Mouse (Mus musculus) retina, adult 2 months (tissue): ENCODE data around the gene AI413582.

Experiments
- DNase-seq: peaks from one replicate; pipeline ENCODE4 v3.0.0-alpha.2; 2012; ENCODE audit warnings: low read depth, low spot score

Gene AI413582

GRCm38 (mm10) chr17:27579816-27580215 is 14.3 kb upstream of the AI413582 start:
- no peak for DNase-seq

- DNase-seq, result no peak
Observed at GRCm38 (mm10) chr17:27578487-27578886, 12.9 kb upstream of the AI413582 start.

GRCm38 (mm10) chr17:27577468-27577867 is 11.9 kb upstream of the AI413582 start:
- DNase-seq, result no peak

DNA sequence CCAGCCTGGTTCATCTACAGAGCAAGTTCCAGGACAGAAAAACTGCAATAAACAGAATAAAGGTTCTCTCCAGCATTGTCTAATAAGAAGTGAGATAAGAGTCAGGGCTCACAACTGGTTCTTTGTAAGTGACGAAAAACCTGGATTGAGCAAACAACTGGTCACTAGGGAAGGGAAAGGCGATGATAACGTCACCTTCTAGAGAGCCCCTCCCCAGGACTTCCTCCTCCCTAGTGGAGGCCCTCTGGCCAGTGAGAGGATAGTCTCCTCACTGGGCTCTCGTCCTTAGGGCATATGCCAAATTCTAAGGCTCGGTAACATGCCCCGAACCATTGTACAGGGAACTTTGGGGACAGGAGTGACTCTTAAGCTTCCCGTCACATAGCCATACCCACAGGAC is 10.5 kb upstream of the AI413582 start:
- DNase-seq, result no peak

GRCm38 (mm10) chr17:27575116-27575776 is 9.7 kb upstream of the AI413582 start:
- no peak for DNase-seq

DNA sequence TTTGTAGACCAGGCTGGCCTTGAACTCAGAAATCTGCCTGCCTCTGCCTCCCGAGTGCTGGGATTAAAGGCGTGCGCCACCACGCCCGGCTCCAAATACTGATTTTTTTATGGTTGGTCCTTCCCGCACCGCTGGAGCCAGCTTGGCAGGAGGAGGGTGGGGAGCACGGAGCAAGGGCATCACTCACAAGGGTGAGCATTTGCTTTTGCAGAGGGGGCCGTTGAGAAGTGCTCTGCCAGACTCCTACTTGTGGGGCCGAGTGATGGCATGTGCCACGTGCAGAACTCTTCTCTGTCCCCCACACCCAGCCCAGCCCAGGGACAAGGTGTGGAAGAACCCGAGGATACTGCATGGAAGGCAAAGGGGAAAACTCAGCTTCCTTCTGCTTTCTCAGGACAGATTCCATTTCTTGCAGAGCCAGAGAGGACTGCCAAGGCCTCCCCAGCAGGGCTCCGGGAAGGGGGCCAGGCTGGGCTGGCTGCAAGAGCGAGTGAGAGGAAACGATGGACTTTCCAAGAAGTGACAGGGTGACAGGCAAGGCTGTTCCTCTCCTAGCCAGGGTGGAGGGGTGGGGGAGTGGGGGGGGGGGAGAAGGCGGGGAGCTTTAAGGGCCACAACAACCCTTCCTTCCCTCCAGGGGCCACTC is 9.0 kb upstream of the AI413582 start:
- no peak for DNase-seq

GRCm38 (mm10) chr17:27573772-27574320 is 8.3 kb upstream of the AI413582 start:
- DNase-seq, result no peak

- no peak for DNase-seq
Observed at GRCm38 (mm10) chr17:27571315-27571714, 5.8 kb upstream of the AI413582 start.

GRCm38 (mm10) chr17:27568228-27568627 is 2.7 kb upstream of the AI413582 start:
- no peak for DNase-seq

DNA sequence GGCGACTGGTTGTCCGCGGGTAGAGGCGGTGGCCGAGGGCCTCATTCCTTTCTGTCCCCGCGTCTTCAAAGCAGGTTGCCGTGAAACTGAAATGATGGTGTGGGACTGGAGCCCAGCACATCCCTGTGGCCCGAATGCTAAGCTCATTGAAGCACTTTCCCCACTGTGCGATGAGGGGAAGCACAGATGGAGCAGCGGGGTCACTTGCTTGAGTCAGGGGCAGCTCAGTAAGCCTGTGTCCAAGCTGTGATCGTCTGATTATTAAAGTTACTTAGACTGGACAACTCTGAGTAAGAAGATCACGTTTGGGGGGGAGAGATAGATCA is 349 bp upstream of the AI413582 start:
- DNase-seq, result no peak

GRCm38 (mm10) chr17:27564391-27565162 is 979 bp downstream of the AI413582 start:
- DNase-seq, result no peak

GRCm38 (mm10) chr17:27563771-27564244 is 1.7 kb downstream of the AI413582 start:
- no peak for DNase-seq

DNA sequence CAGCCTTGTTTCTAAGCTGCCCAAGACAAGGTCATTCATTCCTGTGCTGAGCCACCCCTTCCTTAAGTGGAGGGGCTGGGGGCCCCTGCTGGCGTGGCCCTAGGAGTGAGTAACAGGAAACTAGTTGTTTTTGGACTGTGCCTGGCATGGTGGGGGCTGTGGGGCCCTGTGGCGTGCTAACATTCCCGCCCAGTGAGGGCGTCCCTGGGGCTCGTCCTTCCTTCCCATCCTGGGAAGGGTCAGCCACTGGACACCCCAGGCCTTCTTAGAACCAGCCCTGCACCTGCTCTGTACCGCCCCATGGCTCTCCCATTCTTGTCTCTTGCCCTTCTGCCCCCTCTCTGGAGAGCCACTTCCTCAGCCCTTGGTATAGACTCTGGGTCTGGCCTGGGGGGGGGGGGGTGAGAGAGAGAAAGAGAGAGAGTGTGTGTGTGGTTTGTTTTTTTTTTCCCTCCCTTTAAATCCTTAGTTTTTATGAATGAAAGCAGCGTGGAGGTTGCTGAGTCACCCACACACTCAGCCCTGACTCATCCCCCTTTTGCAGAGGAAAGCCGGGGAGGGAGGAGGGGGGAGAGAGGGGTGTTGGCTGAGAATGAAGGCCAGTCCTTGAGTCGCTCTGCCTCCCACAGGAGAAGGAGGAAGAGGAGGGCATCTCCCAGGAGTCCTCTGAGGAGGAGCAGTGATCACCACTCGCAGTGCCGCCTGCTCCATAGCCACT is 3.6 kb downstream of the AI413582 start:
- DNase-seq, result no peak

DNA sequence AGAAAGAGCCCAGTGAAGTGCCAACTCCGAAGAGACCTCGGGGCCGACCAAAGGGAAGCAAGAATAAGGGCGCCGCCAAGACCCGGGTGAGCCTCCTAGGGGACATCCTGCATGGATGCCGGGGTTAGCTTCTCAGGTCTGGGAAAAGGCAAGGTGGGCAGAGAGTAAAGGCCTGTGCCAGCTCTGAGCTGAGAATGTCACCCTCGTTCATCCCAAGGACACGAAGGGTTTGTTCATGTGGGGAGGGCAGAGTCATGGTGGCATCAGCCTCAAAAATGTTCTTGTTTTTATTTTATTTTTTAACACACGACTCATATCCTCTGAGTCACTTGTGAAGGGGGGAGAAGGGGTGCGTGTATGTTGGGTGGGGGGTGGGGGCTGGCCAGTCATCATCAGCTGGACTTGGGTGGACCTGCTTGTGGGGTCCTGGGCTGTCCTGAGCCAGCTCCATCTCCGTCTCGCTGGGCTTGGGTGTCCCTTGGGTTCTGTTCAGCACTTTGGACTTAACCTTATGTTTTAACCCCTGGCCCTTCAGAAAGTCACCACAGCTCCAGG is 4.6 kb downstream of the AI413582 start:
- no peak for DNase-seq

DNA sequence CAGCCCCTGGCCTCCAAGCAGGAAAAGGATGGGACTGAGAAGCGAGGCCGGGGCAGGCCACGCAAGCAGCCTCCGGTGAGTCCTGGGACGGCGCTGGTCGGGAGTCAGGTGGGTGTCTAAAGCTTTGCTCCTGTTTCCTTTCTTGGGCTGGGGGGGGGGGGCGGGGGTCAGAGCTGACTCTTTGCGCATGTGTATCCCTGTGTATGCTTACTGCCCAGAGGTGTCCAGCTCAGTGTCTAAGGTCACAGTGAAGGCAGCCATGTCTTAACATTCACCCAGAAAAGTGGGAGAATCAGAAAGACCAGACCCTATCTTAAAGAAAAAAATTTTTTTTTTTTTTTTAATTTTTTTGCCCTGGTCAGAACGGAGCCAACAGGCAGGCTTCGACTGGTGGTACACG is 6.0 kb downstream of the AI413582 start:
- DNase-seq, result no peak

GRCm38 (mm10) chr17:27558845-27559244 is 6.7 kb downstream of the AI413582 start:
- DNase-seq, result no peak

DNA sequence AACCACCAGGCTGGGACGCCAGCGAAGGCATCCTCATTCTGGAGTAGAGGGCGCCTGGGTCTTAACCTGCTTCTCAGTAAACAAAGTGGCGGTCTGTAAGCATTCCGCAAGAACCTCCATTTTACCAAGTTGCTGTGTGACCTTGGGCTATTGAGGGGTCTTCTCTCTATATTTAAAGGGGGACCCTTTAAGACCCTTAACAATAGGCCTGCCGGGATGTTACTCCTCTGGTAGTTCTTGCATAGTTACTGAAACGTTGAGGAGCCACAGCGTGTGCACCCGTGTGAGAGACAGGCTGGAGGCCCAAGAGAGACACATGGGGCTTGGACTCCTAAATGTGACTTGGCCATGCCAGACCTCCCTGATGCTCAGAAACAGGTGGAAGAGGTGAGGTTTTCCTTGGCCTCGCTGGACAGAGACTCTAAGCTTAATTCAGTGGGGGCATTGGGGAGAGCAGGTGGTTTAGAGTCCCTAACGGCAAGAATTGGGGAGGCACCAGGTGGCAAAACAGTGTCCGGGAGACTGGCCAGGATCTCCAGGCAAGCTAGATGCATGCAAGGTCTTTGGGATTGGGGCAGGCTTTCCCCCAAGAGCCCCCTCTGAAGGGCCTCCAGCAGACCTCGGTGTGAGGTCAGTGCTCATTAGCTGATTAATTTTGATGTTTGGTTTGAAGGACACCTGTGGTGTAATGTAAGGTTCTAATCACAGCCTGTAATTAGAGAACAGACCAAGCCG is 7.5 kb downstream of the AI413582 start:
- no peak for DNase-seq

DNA sequence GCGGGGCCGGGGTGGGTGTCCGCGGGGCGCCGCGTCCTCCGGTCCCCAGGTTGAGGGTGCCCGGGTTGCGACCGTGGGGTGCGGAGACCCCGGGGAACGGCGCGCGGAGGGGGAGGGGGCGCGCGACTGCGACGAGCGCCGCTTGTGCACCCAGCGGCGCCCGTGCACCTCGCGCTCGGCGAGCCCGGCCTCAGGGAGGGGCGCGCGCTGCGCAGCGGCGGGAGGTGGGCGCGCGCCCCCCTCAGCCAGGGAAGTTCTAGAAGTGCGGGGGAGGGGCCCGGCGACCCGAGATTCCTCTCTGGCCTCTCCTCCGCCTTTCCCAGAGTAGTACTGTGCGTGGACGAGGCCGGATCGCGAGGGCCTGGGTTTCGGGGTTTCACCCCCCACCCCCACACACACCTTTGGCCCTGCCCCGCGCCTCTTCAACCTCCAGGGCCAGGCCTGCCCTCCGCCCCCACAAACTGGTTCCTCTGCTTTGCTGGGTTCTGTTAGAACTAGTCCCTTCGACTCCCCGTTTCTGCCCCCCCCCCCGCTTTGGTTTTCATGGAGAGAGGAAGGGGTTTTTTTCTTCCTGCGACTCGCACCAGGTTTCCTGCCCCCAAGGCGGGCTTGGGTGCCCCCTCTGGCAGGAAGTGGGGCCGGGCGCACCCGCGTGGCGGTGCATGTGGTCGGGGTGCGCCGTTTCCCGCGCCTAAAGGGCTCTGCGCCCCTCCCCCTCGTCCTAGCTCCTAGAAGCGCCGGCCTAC is 8.2 kb downstream of the AI413582 start:
- no peak for DNase-seq

DNA sequence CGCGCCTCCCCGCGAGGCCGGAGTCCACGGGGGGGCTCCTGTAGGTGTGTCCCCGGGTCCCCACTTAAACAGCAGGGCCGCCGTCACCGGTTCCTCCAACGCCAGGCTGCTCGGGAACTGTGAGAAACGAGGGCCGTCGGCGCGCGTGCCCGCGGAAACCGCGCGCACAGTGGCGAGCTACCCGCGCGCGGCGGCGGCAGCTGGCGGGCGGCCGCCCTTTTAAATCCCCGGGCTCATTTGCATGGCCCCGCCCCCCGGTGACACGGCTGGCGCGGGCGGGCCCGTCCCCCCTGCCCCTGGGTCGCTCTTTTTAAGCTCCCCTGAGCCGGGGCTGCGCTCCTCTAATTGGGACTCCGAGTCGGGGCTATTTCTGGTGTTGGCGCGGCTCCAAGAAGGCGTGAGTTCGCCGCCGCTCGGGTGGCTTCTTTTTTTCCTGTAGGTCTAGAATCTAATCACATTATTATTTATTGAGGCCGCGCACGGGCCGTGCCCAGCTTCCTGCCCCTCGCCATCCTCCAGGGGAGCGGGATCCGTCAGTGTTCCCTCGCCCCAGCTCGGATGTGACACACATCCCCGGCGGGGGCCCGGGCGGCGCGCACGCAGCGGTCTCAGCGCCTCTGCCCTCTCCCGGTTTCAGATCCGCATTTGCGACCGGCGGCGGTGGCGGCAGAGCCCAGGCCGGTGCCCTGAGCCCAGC is 9.1 kb downstream of the AI413582 start, which contains the start of gene Hmga1:
Gene Hmga1 (plus strand): TSS at position 183 of the 697 bp plus-strand sequence.
- DNase-seq, result peak; percentile 88
